Mouse (Mus musculus) embryonic facial prominence, embryonic 14.5 days (tissue): ENCODE measurements around the gene Gm21095. TPM values are rescaled to one million over a fixed set of nuclear protein-coding genes. Genes with fewer than 3 reads are reported as not detected.
"Not testable (repeated sequence)": the region's sequence is repeated elsewhere in the genome, so short reads cannot be mapped to it uniquely, and the experiment has no call there.

Experiments used
- ATAC-seq: fragments of 200-750 bp; cut with Nextera tagmentation; 2 replicates; pipeline ENCODE4 v1.8.0; 2017; ENCODE audit warnings: low read depth, moderate number of reproducible peaks, moderate TSS enrichment
- DNase-seq: peaks from one replicate; pipeline ENCODE4 v3.0.0-alpha.2; 2015; ENCODE audit warnings: low spot score
- H3K27ac ChIP-seq: fragments of 300-500 bp; sonication (generic); replicated peaks from 2 replicates; pipeline ENCODE4 v1.5.1; 2014; ENCODE audit warnings: low read depth, mild to moderate bottlenecking, low read length, moderate library complexity
- H3K27me3 ChIP-seq: fragments of 300-500 bp; sonication (generic); replicated peaks from 2 replicates; pipeline ENCODE4 v1.6.1; 2014; ENCODE audit warnings: low read length; ENCODE audit not compliant: control insufficient read depth, insufficient read depth
- H3K36me3 ChIP-seq: fragments of 300-500 bp; sonication (generic); 2 replicates; pipeline ENCODE4 v1.6.1; 2014; ENCODE audit warnings: low read length, mixed read lengths; ENCODE audit not compliant: control insufficient read depth, insufficient read depth
- H3K4me1 ChIP-seq: fragments of 300-500 bp; sonication (generic); 2 replicates; pipeline ENCODE4 v1.6.1; 2014; ENCODE audit warnings: antibody characterized with exemption, low read length; ENCODE audit not compliant: control insufficient read depth, insufficient read depth
- H3K4me2 ChIP-seq: fragments of 300-500 bp; sonication (generic); 2 replicates; pipeline ENCODE4 v1.6.1; 2014; ENCODE audit warnings: low read depth, mild to moderate bottlenecking, low read length, moderate library complexity, mixed read lengths
- H3K4me3 ChIP-seq: fragments of 300-500 bp; sonication (generic); 2 replicates; pipeline ENCODE4 v1.5.1; 2014; ENCODE audit warnings: low read depth, mild to moderate bottlenecking, low read length
- H3K9ac ChIP-seq: fragments of 300-500 bp; sonication (generic); 2 replicates; pipeline ENCODE4 v1.6.1; 2014; ENCODE audit warnings: low read depth, mild to moderate bottlenecking, low read length, moderate library complexity, mixed read lengths
- H3K9me3 ChIP-seq: fragments of 300-500 bp; sonication (generic); 2 replicates; pipeline ENCODE4 v1.6.1; 2016; ENCODE audit warnings: low read length; ENCODE audit not compliant: control insufficient read depth
- WGBS: fragments of 180-500 bp; shearing (Covaris S2); extraction: QIAGEN DNeasy Blood & Tissue Kit; methylation state at CpG from one replicate; pipeline ENCODE4 v1.1.7; 2014; 5-methylcytosine and 5-hydroxymethylcytosine counted together
- polyA plus RNA-seq: library from polyadenylated mRNA; unstranded; fragments of >200 nt; fragmentation: Nextera tagmentation; extraction: Ambion mirVana; gene quantifications from 2 replicates; pipeline ENCODE4 v1.2.1, GENCODE M21; 2014

Gene Gm21095
- not detected in 2 replicates for polyA plus RNA-seq

- H3K36me3 ChIP-seq, H3K27ac ChIP-seq, H3K27me3 ChIP-seq, H3K4me1 ChIP-seq, H3K9me3 ChIP-seq, H3K9ac ChIP-seq, H3K4me2 ChIP-seq, H3K4me3 ChIP-seq, ATAC-seq, DNase-seq: not testable (repeated sequence)
- no CpG with 5 or more reads among the region's 6 CpGs for WGBS
Observed at GRCm38 (mm10) chrY:84096979-84097378, at the start of gene Gm21095. Gene Gm21095 (plus strand): TSS chrY:84097279.
